Mouse (Mus musculus): ENCODE measurements at regions not wholly inside any gene's neighbourhood (a gene's known extent, or its start where the extent isn't known, plus 50 kb on each side); places are given as distances from the start of the nearest gene placed in this dataset.

- TF ChIP-seq CTCF (IDR thresholded peaks at IDR 0.05; ENCODE audit: low read depth), result no peak
- no peak for TF ChIP-seq EP300 (IDR thresholded peaks at IDR 0.05; ENCODE audit: low read depth)
Observed at GRCm38 (mm10) chr14:68392440-68392839, 901.7 kb downstream of the Synb start.
